Mouse (Mus musculus) spleen, embryonic (tissue): ENCODE data around the gene Cars2.

Experiments
- CTCF ChIA-PET: fragments of 350-600 bp; sonication (Branson Sonifier 250); formaldehyde crosslinking; loops from one replicate; lab custom pipeline; 2022; lab: Charles Lee

Gene Cars2

GRCm38 (mm10) chr8:11556691-11557423 is 6.3 kb upstream of the Cars2 start:
- CTCF ChIA-PET, result interaction anchor here (0.7 kb wide), 2 partner anchors 8 to 11 kb away, joined by 5 to 9 read pairs; no protein-coding TSS in a partner anchor

GRCm38 (mm10) chr8:11555720-11556591 is 5.4 kb upstream of the Cars2 start:
- CTCF ChIA-PET, result interaction anchor here (0.5 to 0.7 kb wide), 3 partner anchors 7 to 10 kb away, joined by 5 to 15 read pairs (median 9); no protein-coding TSS in a partner anchor

- CTCF ChIA-PET, result interaction anchor here (0.5 to 0.6 kb wide), 2 partner anchors 7 to 19 kb away, joined by 4 to 15 read pairs; no protein-coding TSS in a partner anchor
These were observed 4.5 kb upstream of the Cars2 start, which contains the start of gene Ing1 for GRCm38 (mm10) chr8:11554799-11555719. Gene Ing1 (plus strand): TSS chr8:11555571.

GRCm38 (mm10) chr8:11552390-11552789 is 1.8 kb upstream of the Cars2 start:
- CTCF ChIA-PET, result no interaction called here

- CTCF ChIA-PET, result interaction anchor here (0.7 kb wide), 1 partner anchor 110 kb away, joined by 14 read pairs; no protein-coding TSS in a partner anchor
These were observed 914 bp upstream of the Cars2 start for GRCm38 (mm10) chr8:11551497-11551896.

- CTCF ChIA-PET, result no interaction called here
These were observed 877 bp downstream of the Cars2 start for GRCm38 (mm10) chr8:11549706-11550105.

- CTCF ChIA-PET, result no interaction called here
These were observed 3.5 kb downstream of the Cars2 start for GRCm38 (mm10) chr8:11547063-11547462.

- CTCF ChIA-PET, result interaction anchor here (0.7 to 1.0 kb wide), 3 partner anchors 19 to 299 kb away, joined by 3 to 10 read pairs (median 5); no protein-coding TSS in a partner anchor
These were observed 6.2 kb downstream of the Cars2 start for GRCm38 (mm10) chr8:11544386-11544785.

GRCm38 (mm10) chr8:11542866-11543265 is 7.7 kb downstream of the Cars2 start:
- CTCF ChIA-PET, result interaction anchor here (1.1 kb wide), 1 partner anchor 79 kb away, joined by 3 read pairs; no protein-coding TSS in a partner anchor

GRCm38 (mm10) chr8:11542031-11542430 is 8.6 kb downstream of the Cars2 start:
- CTCF ChIA-PET, result no interaction called here

- CTCF ChIA-PET, result no interaction called here
These were observed 10.4 kb downstream of the Cars2 start for GRCm38 (mm10) chr8:11540182-11540581.

GRCm38 (mm10) chr8:11539049-11539448 is 11.5 kb downstream of the Cars2 start:
- CTCF ChIA-PET, result no interaction called here

- CTCF ChIA-PET, result no interaction called here
These were observed 16.1 kb downstream of the Cars2 start for GRCm38 (mm10) chr8:11534494-11534893.

- CTCF ChIA-PET, result no interaction called here
These were observed 19.7 kb downstream of the Cars2 start for GRCm38 (mm10) chr8:11530849-11531248.

GRCm38 (mm10) chr8:11530155-11530770 is 20.3 kb downstream of the Cars2 start:
- CTCF ChIA-PET, result no interaction called here

GRCm38 (mm10) chr8:11523331-11523730 is 27.3 kb downstream of the Cars2 start:
- CTCF ChIA-PET, result interaction anchor here (0.7 kb wide), 1 partner anchor 621 kb away, joined by 3 read pairs; no protein-coding TSS in a partner anchor

GRCm38 (mm10) chr8:11518676-11519075 is 31.9 kb downstream of the Cars2 start:
- CTCF ChIA-PET, result no interaction called here

- CTCF ChIA-PET, result no interaction called here
These were observed 32.6 kb downstream of the Cars2 start for GRCm38 (mm10) chr8:11518056-11518396.

GRCm38 (mm10) chr8:11517366-11518055 is 33.1 kb downstream of the Cars2 start:
- CTCF ChIA-PET, result no interaction called here

- CTCF ChIA-PET, result no interaction called here
These were observed 34.3 kb downstream of the Cars2 start for GRCm38 (mm10) chr8:11516292-11516691.
